Mouse (Mus musculus) lung, postnatal 0 days (tissue): Measurements from ENCODE around the gene Lhx5.

ENCODE experiments used
- CTCF ChIP-seq: IDR thresholded peaks from 2 replicates; pipeline ENCODE4 v1.5.1; 2016; ENCODE audit warnings: antibody characterized with exemption, mild to moderate bottlenecking
- EP300 ChIP-seq: IDR thresholded peaks from 2 replicates; pipeline ENCODE4 v1.6.1; 2016; ENCODE audit warnings: antibody characterized with exemption, mild to moderate bottlenecking, control low read depth

DNA sequence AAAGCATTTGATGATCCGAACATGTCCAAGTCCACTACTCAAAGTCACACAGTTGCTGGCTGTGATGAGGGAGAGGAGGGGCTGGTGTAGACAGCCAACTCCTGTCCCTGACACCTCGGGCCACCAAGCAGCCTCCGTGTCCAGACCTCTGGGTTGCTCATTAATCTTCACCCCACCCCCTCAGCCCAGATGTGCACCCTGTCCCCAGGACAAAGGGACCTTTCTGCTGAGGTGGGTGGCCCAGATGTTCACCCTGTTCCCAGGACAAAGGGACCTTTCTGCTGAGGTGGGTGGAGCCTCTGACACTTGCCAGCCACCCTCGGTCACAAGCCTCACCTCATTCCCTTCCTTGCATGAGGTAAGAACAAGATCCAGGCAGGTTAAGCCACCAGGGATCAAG, 40.0 kb downstream of the Lhx5 start:
- TF ChIP-seq EP300, result no peak
- no peak for TF ChIP-seq CTCF
